Mouse (Mus musculus) lung, embryonic 16.5 days (tissue): Measurements from ENCODE around the gene Kcnab2. TPM values are rescaled to one million over a fixed set of nuclear protein-coding genes. Genes with fewer than 3 reads are reported as not detected.

Experiments
- ATAC-seq: fragments of 200-750 bp; cut with Nextera tagmentation; 2 replicates; pipeline ENCODE4 v1.8.0; 2017; ENCODE audit warnings: low read depth, mild to moderate bottlenecking, moderate library complexity
- H3K27ac ChIP-seq: fragments of 300-500 bp; sonication (generic); 2 replicates; pipeline ENCODE4 v1.5.1; 2014; ENCODE audit warnings: mild to moderate bottlenecking, control low read depth, low read length
- H3K27me3 ChIP-seq: fragments of 300-500 bp; sonication (generic); 2 replicates; pipeline ENCODE4 v1.6.1; 2014; ENCODE audit warnings: low read depth, low read length, mixed read lengths; ENCODE audit not compliant: control insufficient read depth, insufficient read depth
- H3K36me3 ChIP-seq: fragments of 300-500 bp; sonication (generic); 2 replicates; pipeline ENCODE4 v1.6.1; 2014; ENCODE audit warnings: low read length; ENCODE audit not compliant: control insufficient read depth, insufficient read depth
- H3K4me1 ChIP-seq: fragments of 300-500 bp; sonication (generic); replicated peaks from 2 replicates; pipeline ENCODE4 v1.6.1; 2014; ENCODE audit warnings: low read length, mixed read lengths; ENCODE audit not compliant: control insufficient read depth, insufficient read depth
- H3K4me2 ChIP-seq: fragments of 300-500 bp; sonication (generic); 2 replicates; pipeline ENCODE4 v1.6.1; 2014; ENCODE audit warnings: low read depth, low read length, control low read depth
- H3K4me3 ChIP-seq: fragments of 300-500 bp; sonication (generic); 2 replicates; pipeline ENCODE4 v1.5.1; 2014; ENCODE audit warnings: mild to moderate bottlenecking, low read length, control low read depth
- H3K9ac ChIP-seq: fragments of 300-500 bp; sonication (generic); 2 replicates; pipeline ENCODE4 v1.6.1; 2014; ENCODE audit warnings: low read length, control low read depth
- H3K9me3 ChIP-seq: fragments of 300-500 bp; sonication (generic); 2 replicates; pipeline ENCODE4 v1.6.1; 2016; ENCODE audit warnings: low read length; ENCODE audit not compliant: control insufficient read depth
- WGBS: fragments of 180-500 bp; shearing (Covaris S2); extraction: QIAGEN DNeasy Blood & Tissue Kit; methylation state at CpG from one replicate; pipeline ENCODE4 v1.1.7; 2014; 5-methylcytosine and 5-hydroxymethylcytosine counted together
- polyA plus RNA-seq: library from polyadenylated mRNA; unstranded; fragments of >200 nt; fragmentation: Nextera tagmentation; extraction: Ambion mirVana; gene quantifications from 2 replicates; pipeline ENCODE4 v1.2.1, GENCODE M21; 2015

Kcnab2 gene
- polyA plus RNA-seq, 1 experiment from 2014 or later, result 6.5 TPM

- ATAC-seq, result no peak
- H3K9me3 ChIP-seq, result no peaks in the 10 kb centered on the region
- H3K27ac ChIP-seq, result no peak overlapping the region
- no peaks in the 10 kb centered on the region for H3K4me1 ChIP-seq
- H3K9ac ChIP-seq, result no peak overlapping the region
- no peak overlapping the region for H3K4me3 ChIP-seq
- no peaks in the 10 kb centered on the region for H3K27me3 ChIP-seq
- H3K36me3 ChIP-seq, result no peaks in the 10 kb centered on the region
- H3K4me2 ChIP-seq, result no peak overlapping the region
- 75% methylated on average over 12 of the region's 12 CpGs for WGBS
Measured at GRCm38 (mm10) chr4:152462516-152462915, 15.2 kb downstream of the Kcnab2 start.

- no peak overlapping the region for H3K4me2 ChIP-seq
- whole genome bisulfite sequencing, result 85% methylated on average over 4 of the region's 4 CpGs
- H3K27me3 ChIP-seq, result no peaks in the 10 kb centered on the region
- H3K27ac ChIP-seq, result no peak overlapping the region
- no peaks in the 10 kb centered on the region for H3K4me1 ChIP-seq
- no peak overlapping the region for H3K9ac ChIP-seq
- no peaks in the 10 kb centered on the region for H3K9me3 ChIP-seq
- H3K36me3 ChIP-seq, result no peaks in the 10 kb centered on the region
- H3K4me3 ChIP-seq, result no peak overlapping the region
- no peak for ATAC-seq
Measured at GRCm38 (mm10) chr4:152457673-152458072, 20.0 kb downstream of the Kcnab2 start.

GRCm38 (mm10) chr4:152456609-152457008, 21.1 kb downstream of the Kcnab2 start:
- Histone ChIP-seq H3K9me3 (no peaks in the 10 kb centered on the region), H3K9ac (no peak overlapping the region), H3K4me2 (no peak overlapping the region), H3K4me3 (no peak overlapping the region), H3K4me1 (no peaks in the 10 kb centered on the region), H3K36me3 (no peaks in the 10 kb centered on the region), H3K27me3 (no peaks in the 10 kb centered on the region), H3K27ac (no peak overlapping the region)
- WGBS, result 67% methylated on average over 18 of the region's 18 CpGs
- ATAC-seq, result no peak

GRCm38 (mm10) chr4:152454153-152454552, 23.5 kb downstream of the Kcnab2 start:
- no peak overlapping the region for H3K9ac ChIP-seq
- H3K36me3 ChIP-seq, result no peaks in the 10 kb centered on the region
- H3K27me3 ChIP-seq, result no peaks in the 10 kb centered on the region
- no peaks in the 10 kb centered on the region for H3K9me3 ChIP-seq
- no peak overlapping the region for H3K4me3 ChIP-seq
- H3K4me1 ChIP-seq, result no peaks in the 10 kb centered on the region
- H3K4me2 ChIP-seq, result no peak overlapping the region
- ATAC-seq, result no peak
- 86% methylated on average over 12 of the region's 12 CpGs for WGBS
- no peak overlapping the region for H3K27ac ChIP-seq

GRCm38 (mm10) chr4:152453079-152453478, 24.6 kb downstream of the Kcnab2 start:
- Histone ChIP-seq H3K9me3 (no peaks in the 10 kb centered on the region), H3K4me1 (no peaks in the 10 kb centered on the region), H3K9ac (no peak overlapping the region), H3K4me3 (no peak overlapping the region), H3K36me3 (no peaks in the 10 kb centered on the region), H3K4me2 (no peak overlapping the region), H3K27ac (no peak overlapping the region), H3K27me3 (no peaks in the 10 kb centered on the region)
- ATAC-seq, result no peak
- 58% methylated on average over 10 of the region's 10 CpGs for WGBS

GRCm38 (mm10) chr4:152451371-152451770, 26.3 kb downstream of the Kcnab2 start:
- no peaks in the 10 kb centered on the region for H3K9me3 ChIP-seq
- WGBS, result 70% methylated on average over 6 of the region's 6 CpGs
- H3K36me3 ChIP-seq, result no peaks in the 10 kb centered on the region
- no peak overlapping the region for H3K9ac ChIP-seq
- no peak overlapping the region for H3K4me3 ChIP-seq
- no peak overlapping the region for H3K4me2 ChIP-seq
- no peaks in the 10 kb centered on the region for H3K27me3 ChIP-seq
- H3K4me1 ChIP-seq, result no peaks in the 10 kb centered on the region
- ATAC-seq, result no peak
- H3K27ac ChIP-seq, result no peak overlapping the region

- Histone ChIP-seq H3K4me3 (no peak overlapping the region), H3K27ac (no peak overlapping the region), H3K36me3 (no peaks in the 10 kb centered on the region), H3K4me1 (no peaks in the 10 kb centered on the region), H3K9ac (no peak overlapping the region), H3K9me3 (no peaks in the 10 kb centered on the region), H3K4me2 (no peak overlapping the region), H3K27me3 (no peaks in the 10 kb centered on the region)
- 58% methylated on average over 8 of the region's 8 CpGs for WGBS
- ATAC-seq, result peak; percentile 36; the same call in 1 of the 2 replicates
Measured at GRCm38 (mm10) chr4:152448666-152449018, 29.0 kb downstream of the Kcnab2 start.

GRCm38 (mm10) chr4:152447731-152448665, 29.7 kb downstream of the Kcnab2 start:
- Histone ChIP-seq H3K4me2 (no peak overlapping the region), H3K4me3 (no peak overlapping the region), H3K9ac (no peak overlapping the region), H3K36me3 (no peaks in the 10 kb centered on the region), H3K4me1 (no peaks in the 10 kb centered on the region), H3K9me3 (no peaks in the 10 kb centered on the region), H3K27ac (no peak overlapping the region), H3K27me3 (no peaks in the 10 kb centered on the region)
- ATAC-seq, result no peak
- 67% methylated on average over 22 of the region's 22 CpGs for whole genome bisulfite sequencing

- 59% methylated on average over 10 of the region's 10 CpGs for WGBS
- Histone ChIP-seq H3K27ac (no peak overlapping the region), H3K9ac (no peak overlapping the region), H3K4me3 (no peak overlapping the region), H3K27me3 (no peaks in the 10 kb centered on the region), H3K4me2 (no peak overlapping the region), H3K9me3 (no peaks in the 10 kb centered on the region), H3K4me1 (no peaks in the 10 kb centered on the region), H3K36me3 (no peaks in the 10 kb centered on the region)
- ATAC-seq, result peak; percentile 41; the same call in 1 of the 2 replicates
Measured at GRCm38 (mm10) chr4:152446178-152446577, 31.5 kb downstream of the Kcnab2 start.
